Mouse (Mus musculus) cerebellum, adult 2 months (tissue): ENCODE measurements at regions not wholly inside any gene's neighbourhood (a gene's known extent, or its start where the extent isn't known, plus 50 kb on each side); places are given as distances from the start of the nearest gene placed in this dataset.

Source experiments
- CTCF ChIP-seq: fragments of 200-500 bp; IDR thresholded peaks from 2 replicates; pipeline ENCODE4 v1.5.1; 2011; ENCODE audit warnings: low read depth, mild to moderate bottlenecking, control low read depth, low read length, moderate library complexity, borderline replicate concordance; ENCODE audit not compliant: insufficient read depth
- POLR2A ChIP-seq: fragments of 200-500 bp; IDR thresholded peaks from 2 replicates; pipeline ENCODE4 v1.6.1; 2011; ENCODE audit warnings: low read length, control low read depth, borderline replicate concordance; ENCODE audit not compliant: insufficient read depth

GRCm38 (mm10) chr9:33826116-33826515 lies 659.6 kb upstream of the Kirrel3 start:
- TF ChIP-seq CTCF (no peak), POLR2A (no peak)
